Mouse (Mus musculus) retina, embryonic 14.5 days (tissue): ENCODE data around the gene Mepce.

ENCODE experiments used
- DNase-seq: peaks from one replicate; pipeline ENCODE4 v3.0.0-alpha.2; 2015; ENCODE audit warnings: low spot score

The Mepce gene

GRCm38 (mm10) chr5:137741023-137741931 is 46.2 kb downstream of the Mepce start, which contains the start of gene Nyap1:
TSS of gene Nyap1 (minus strand) at chr5:137741607.
- DNase-seq, result peak; percentile 87

DNA sequence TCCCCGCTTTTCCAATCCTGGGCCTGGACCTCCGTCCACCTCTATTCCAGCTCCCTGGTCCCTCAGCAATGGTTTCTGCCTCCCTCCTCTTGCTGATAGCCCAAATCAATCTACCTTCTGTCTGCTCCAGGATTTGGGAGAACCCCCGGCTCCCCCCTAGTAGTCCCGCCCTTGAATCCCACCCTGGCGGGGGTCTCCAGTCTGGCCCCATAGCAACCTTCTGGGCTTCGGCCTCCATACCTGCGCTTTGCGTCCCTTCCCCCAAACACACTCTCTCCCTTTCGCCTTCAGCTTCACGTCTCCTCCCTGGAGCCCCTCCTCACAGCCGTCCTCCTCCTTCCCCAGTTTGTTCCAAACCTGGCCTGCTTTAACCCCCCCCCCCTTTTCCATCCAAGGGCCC is 46.9 kb downstream of the Mepce start:
- DNase-seq, result no peak

- DNase-seq, result no peak
Observed at GRCm38 (mm10) chr5:137739471-137739870, 48.0 kb downstream of the Mepce start.

GRCm38 (mm10) chr5:137738516-137738915 is 48.9 kb downstream of the Mepce start:
- peak; percentile 63 for DNase-seq

- peak; percentile 65 for DNase-seq
Observed at GRCm38 (mm10) chr5:137737400-137737940, 50.0 kb downstream of the Mepce start.

DNA sequence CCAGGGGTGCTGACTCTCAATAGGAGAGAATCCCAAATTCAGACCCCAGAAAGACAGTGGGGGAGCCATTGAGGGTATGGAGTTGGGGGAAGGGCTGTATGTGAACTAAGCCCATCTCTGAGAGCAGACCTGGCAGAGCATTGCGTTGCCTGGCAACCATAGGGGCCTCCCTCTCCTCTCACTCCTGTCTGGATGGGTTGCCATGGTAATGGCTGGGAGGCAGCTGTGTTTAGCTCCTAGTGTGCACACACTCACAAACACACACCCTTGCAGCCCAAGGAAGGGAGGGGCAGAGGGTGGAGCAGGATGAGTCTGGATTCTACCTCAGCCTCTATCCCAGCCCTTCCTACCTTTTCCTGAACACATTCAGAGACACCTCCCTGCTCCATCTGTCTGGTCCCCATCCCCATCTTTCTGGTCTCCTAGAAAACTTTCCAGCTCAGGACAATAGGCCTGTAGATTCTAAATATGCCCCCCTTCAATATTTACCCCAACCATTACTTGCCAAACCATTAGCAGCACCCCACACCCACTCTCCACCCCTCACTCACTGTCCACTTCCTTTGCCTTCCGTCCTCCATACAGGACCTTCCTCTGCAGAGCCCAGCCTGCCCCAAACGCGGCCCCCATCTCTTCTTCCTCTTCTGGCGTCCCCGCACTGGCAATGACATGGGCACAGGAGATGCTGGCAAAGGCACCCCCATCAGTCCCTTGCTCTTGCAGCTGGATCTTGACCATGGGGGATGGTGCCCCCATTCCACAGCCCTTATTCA is 53.0 kb downstream of the Mepce start:
- peak; percentile 92 for DNase-seq

DNA sequence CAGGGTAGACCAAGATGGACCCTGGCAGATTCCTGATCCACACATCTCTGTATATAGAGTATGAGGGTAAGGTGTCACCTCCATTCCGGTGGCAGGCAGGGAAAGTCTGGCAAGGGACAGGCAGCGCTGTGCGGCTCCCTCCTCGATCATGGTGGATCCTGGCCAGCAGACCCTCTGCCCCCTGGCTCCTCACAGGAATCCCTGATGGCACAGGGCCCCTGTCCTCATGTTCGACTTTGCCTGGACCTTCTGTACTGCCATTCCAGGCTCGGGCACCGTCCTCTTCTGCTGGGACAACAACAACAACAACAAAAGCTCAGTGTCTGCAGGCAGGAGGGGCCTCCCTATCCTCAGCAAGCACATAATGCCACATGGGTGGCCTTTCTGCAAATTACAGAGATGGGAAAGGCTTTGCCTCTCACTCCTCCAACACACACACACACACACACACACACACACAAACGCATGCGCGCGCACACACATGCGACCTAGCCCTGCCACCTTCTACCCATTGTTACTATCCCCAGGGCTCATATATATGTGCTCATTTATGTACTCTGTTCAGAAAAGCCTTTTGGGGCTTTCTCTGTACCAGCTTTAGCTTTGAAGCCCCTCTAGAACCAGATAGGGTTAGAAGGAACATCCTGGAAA is 53.7 kb downstream of the Mepce start:
- no peak for DNase-seq
